Mouse (Mus musculus): ENCODE results near the gene Chst2. TPM values are rescaled to one million over a fixed set of nuclear protein-coding genes. Genes with fewer than 3 reads are reported as not detected.

Gene Chst2
- total RNA-seq (2023; ENCODE audit: inconsistent age) = 0.06 to 0.16 TPM (median 0.12 TPM) in 3 of 4 replicates, not detected in the other

DNA sequence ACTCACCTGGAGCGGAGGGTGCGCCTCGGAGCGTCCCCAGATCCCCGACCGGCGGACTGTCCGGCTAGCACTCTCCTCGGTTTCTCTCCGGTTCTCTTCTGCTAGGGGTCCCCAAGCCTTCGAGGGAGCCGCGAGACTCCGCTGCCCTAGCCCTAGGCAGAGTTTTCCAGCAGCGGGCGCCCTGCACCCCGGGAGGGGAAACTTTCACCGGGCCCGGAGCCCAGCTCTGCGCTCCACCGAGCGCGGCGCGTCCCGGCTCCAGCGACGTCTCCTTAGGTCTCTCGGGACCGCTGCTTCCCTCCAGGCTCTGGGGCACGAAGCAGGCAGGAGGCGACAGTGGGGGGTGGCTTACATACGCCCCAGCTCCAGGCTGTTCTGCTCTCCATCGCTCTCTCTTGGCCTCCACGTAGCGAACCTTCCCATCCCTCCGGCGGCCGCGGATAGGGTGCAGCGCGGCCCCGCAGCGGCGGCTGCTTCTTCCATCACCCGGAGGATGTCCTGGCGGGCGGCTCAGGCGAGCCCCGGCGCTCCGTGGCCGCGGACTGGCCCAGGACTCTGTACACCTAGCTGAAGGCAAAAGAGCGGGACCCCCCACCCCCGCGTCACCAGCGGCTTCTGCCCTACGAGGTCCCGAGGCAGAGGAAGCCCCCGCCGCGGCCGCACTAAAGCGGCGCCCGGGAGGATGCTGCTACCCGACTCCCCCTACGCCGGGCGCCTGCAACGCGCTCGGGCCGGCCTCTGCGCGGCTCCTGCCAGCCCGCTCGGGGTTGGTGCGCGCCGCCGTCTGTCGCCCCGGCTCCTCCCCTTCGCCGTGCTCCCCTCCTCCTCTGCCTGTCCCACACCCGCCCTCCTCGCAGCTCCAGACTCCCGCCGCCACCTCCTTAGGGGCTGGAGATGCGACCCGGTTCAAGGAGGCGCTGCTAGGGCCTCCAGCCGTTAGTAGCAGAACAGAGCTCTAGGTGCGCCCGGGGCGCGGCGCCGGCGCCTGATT, at the start of gene Chst2:
Chst2 (minus strand) TSS at position 152 of the 991 bp plus-strand sequence.

Other genes with a start within 250 kb of the Chst2 start
- gene U2surp, start 105.3 kb upstream of the Chst2 start, total RNA-seq (2023; ENCODE audit: inconsistent age) = 102 to 113 TPM (median 105 TPM) in 4 replicates
- gene Paqr9, start 152.9 kb upstream of the Chst2 start, total RNA-seq (2023; ENCODE audit: inconsistent age) = 0.12 to 0.51 TPM (median 0.34 TPM) in 4 replicates
- gene Pcolce2, start 230.9 kb upstream of the Chst2 start, total RNA-seq (2023; ENCODE audit: inconsistent age) = 0.12 to 0.54 TPM (median 0.29 TPM) in 3 of 4 replicates, not detected in the other